Mouse (Mus musculus) sigmoid colon, adult 10 weeks (tissue): ENCODE data around the gene Cfap300. TPM values are rescaled to one million over a fixed set of nuclear protein-coding genes. Genes with fewer than 3 reads are reported as not detected.

Experiments used
- polyA plus RNA-seq: library from polyadenylated mRNA; stranded (reverse); fragments of 350-450 nt; fragmentation: Illumina TruSeq; extraction: RNeasy Lipid Tissue Mini Kit (QIAGEN cat#74804); gene quantifications from one replicate; pipeline ENCODE4 v1.2.3, GENCODE M21; 2014; ENCODE audit warnings: low read depth, low replicate concordance

The Cfap300 gene
- polyA plus RNA-seq, result 6.8 TPM

DNA sequence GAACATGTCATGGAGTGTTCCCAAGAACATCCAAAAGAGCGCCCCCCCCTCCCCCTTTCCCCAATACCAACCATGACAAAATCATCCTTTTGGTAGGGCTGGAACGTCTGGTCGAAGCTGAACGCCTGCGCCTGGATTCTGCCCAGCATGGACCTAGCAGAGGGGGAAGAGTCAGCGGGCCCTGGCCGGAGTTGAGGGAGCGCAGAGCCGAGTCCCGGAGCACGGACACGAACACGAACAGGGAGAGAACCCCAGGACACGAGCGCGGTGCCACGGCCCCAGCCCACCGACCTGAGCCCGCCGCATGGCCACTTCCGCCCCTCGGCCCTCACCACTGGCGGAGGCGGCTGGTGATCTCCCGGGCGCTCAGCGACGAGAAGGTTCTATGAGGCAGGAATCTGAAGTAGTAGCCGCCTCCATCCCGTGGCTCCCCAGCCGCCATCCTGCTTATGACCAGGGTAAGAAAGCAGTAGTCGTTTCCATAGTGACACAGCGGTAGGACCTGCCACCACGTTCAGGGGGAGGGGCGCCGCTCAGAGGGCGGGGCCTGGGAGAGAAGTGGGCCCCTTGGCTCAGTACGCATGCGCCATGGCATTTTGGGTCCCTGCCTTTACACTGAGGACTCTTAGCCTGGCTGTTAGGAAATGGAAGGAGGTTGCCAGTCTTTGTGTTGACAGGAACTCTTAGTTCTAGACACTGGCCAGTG lies at the start of gene Cfap300:
TSS of gene Cfap300 (minus strand) at position 486 of the 706 bp plus-strand sequence.

DNA sequence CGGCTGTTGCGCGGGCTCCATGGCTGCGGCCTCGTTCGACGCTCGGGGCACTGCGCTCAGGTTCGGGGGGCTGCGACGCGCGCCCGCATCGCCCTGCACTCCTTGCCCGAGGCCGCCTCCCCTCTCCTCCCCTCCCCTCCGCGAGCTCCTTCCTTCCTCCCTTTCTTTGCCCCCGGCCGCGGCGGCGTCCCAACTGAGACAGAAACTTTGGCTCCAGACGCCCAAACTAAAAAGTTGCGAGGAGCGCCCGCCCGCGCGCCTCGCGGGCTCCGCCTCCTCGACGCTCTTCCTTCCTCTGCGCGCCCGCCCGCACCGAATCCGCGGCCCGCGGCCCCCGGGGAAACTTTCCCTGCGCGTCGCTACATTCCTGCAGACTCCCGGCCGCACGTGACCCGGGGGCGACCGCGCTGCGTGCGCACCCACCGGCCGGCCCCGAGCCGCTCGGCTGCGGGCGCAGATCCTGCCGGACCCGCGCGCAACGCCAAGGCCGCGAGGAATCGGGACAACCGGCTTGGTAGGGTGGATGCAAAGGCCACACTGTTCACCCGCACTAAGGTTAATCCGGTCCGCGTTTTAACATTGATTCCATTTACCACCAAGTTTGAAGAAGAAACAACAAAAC lies 38.1 kb downstream of the Cfap300 start, which contains the start of gene Yap1:
TSS of gene Yap1 (minus strand) at position 227 of the 622 bp plus-strand sequence.

Other genes starting within 250 kb of the Cfap300 start
- gene Birc2, start 205.8 kb downstream of the Cfap300 start, polyA plus RNA-seq, result 124 TPM
- gene Birc3, start 169.6 kb downstream of the Cfap300 start, polyA plus RNA-seq, result 155 TPM
- 70.3 TPM for gene Yap1, start 38.2 kb downstream of the Cfap300 start, polyA plus RNA-seq
- gene Cep126, start 91.5 kb upstream of the Cfap300 start, polyA plus RNA-seq, result 9.7 TPM